Mouse (Mus musculus): Measurements from ENCODE around the gene Praf2. TPM values are rescaled to one million over a fixed set of nuclear protein-coding genes. Genes with fewer than 3 reads are reported as not detected.

Gene Praf2
- total and polyA plus RNA-seq, 3 experiments: 25.7 to 49.1 (median 40.6) TPM

DNA sequence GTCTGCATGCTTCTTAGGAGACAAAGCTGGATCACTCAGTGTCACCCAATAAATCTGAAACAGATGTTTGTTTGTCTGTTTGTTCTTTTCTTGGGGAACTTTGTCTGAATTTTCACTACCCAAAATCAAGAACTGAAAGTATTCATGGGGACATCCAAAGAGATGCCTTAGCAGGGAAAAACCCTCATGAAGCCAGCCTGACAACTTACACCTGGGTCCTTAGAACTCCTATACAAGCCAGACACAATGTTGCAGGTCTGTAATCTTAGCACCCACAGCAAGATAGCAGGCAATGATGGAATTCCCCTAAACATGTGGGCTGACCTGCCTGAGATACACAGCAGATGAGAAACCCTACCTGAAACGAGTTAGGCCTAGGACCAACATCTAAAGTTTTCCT lies 16.7 kb downstream of the Praf2 start (continued):
- TF ChIP-seq GABPA (IDR thresholded peaks at IDR 0.05; ENCODE audit: insufficient replicate concordance, low read depth, low read length) (no peak), HCFC1 (IDR thresholded peaks at IDR 0.05; ENCODE audit: low read depth, low read length) (no peak), SMC3 (IDR thresholded peaks at IDR 0.05; ENCODE audit: low read depth, low read length) (no peak)

DNA sequence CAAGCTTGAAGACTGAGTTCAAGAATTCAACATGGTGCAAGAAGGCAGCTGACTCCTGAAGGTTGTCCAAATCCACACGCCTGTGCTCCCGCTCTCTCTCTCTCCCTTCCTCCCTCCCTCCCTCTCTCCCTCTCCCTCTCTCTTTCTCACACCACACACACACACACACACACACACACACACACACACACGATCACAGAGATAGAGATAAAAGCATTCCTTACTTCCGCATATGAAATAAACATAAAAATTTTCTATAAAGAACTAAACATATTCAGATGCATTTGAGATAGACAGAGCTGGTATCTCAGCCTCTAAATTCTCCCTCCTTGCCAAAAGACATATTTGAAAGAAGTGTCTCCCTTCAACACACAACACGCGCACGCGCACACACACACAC lies 17.2 kb downstream of the Praf2 start:
- Histone ChIP-seq H3K9ac (ENCODE audit: insufficient read depth, low read depth) (no peak overlapping the region; the same call in 1 of the 2 replicates), H3K36me3 (replicated peaks in 1 of 2; ENCODE audit: control insufficient read depth in 1 of 2, insufficient read depth in 1 of 2, low read length in 1 of 2) (no peaks in the 10 kb centered on the region), H3K4me1 (ENCODE audit: control insufficient read depth in 1 of 2, insufficient read depth in 2 of 2) (peaks cover 5 to 38% of the 10 kb centered on the region in 2 experiments; a peak in 3 of 4 replicates), H3K4me3 (replicated peaks in 1 of 3; ENCODE audit: low read depth in 2 of 3, low read length in 2 of 3, poor library complexity in 1 of 3) (no peak overlapping the region), H3K9me3 (replicated peaks; ENCODE audit: low read length) (no peaks in the 10 kb centered on the region), H3K27me3 (replicated peaks) (no peaks in the 10 kb centered on the region), H3K79me2 (replicated peaks; ENCODE audit: control insufficient read depth, extremely low read depth, insufficient read depth, poor library complexity, severe bottlenecking) (no peaks in the 10 kb centered on the region), H3K27ac (ENCODE audit: insufficient read depth, low read depth) (peak overlapping the region; percentile 87), H3K4me2 (ENCODE audit: insufficient read depth, low read depth, poor library complexity, severe bottlenecking) (peak overlapping the region; percentile 36)
- dilution Hi-C loops (cut with MboI; ENCODE audit: extremely low pct_ligation_motif_present, extremely low pct_unique_long_range_greater_than_20kb, low sequenced_read_pairs): no loop called here
- in situ Hi-C loops (cut with MboI; ENCODE audit: low pct_ligation_motif_present, low pct_unique_long_range_greater_than_20kb, low sequenced_read_pairs): no loop called here
- no peak for DNase-seq (ENCODE audit: extremely low read depth)
- TF ChIP-seq POLR2AphosphoS2 (IDR thresholded peaks at IDR 0.05; ENCODE audit: low read depth, low read length) (no peak), SMC3 (IDR thresholded peaks at IDR 0.05; ENCODE audit: low read depth, low read length) (no peak), MEF2A (IDR thresholded peaks at IDR 0.05; ENCODE audit: borderline replicate concordance, low read depth, low read length) (no peak), MXI1 (IDR thresholded peaks at IDR 0.05; ENCODE audit: low read depth, low read length) (no peak), KAT2A (IDR thresholded peaks at IDR 0.05; ENCODE audit: insufficient replicate concordance, low read length) (no peak), MYC (IDR thresholded peaks at IDR 0.05; ENCODE audit: low read depth, low read length) (no peak)

DNA sequence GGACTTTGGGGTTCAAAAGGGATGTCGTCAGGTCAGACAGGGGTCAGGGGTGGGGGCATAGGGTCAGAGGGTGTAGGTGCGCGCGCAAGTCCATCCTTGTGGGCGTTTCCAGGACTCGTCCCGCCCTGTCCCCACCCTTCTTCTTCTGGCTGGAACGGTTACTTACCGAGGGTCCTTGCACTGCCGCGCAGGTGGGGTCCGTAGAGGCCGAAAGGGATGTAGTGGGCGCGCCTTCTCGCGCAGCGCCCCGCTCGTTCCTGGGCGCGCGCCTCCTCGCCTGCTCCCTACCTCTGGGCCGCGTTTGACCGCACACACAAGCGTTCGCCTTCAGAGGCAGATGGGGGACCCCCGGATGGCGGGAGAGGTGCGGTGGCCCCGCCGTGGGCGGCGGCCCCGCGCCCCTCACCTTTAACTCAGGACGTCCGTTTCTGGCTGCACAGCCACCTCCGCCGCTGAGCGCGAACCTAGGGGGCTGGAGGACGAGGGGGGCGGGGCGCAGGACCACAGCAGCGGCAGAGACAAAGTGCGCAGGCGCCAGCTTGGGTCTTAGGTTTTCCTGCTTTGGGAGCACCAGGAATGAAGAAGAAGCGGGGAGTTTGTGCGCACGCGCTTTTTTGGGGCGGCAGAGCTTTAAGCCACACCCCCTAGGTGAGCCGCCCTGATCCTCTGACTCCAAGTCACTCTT lies 22.3 kb downstream of the Praf2 start, which contains the start of gene Ccdc120:
Gene Ccdc120 (minus strand): TSS at position 474 of the 685 bp plus-strand sequence.
- Histone ChIP-seq H3K79me2 (replicated peaks; ENCODE audit: control insufficient read depth, extremely low read depth, insufficient read depth, poor library complexity, severe bottlenecking) (no peaks in the 10 kb centered on the region), H3K9ac (ENCODE audit: insufficient read depth, low read depth) (peak within 1 kb of the TSS; percentile 67; the same call in 1 of the 2 replicates), H3K27me3 (replicated peaks) (no peaks in the 10 kb centered on the region), H3K4me3 (replicated peaks in 1 of 3; ENCODE audit: low read depth in 2 of 3, low read length in 2 of 3, poor library complexity in 1 of 3) (peak within 1 kb of the TSS; percentile 49 to 88 (median 64)), H3K27ac (ENCODE audit: insufficient read depth, low read depth) (no peak within 1 kb of the TSS), H3K36me3 (replicated peaks in 1 of 2; ENCODE audit: control insufficient read depth in 1 of 2, insufficient read depth in 1 of 2, low read length in 1 of 2) (no peaks in the 10 kb centered on the region), H3K9me3 (replicated peaks; ENCODE audit: low read length) (no peaks in the 10 kb centered on the region), H3K4me1 (ENCODE audit: control insufficient read depth in 1 of 2, insufficient read depth in 2 of 2) (peaks cover 2 to 19% of the 10 kb centered on the region in 2 experiments; a peak in 3 of 4 replicates), H3K4me2 (ENCODE audit: insufficient read depth, low read depth, poor library complexity, severe bottlenecking) (peak within 1 kb of the TSS; percentile 72)
- dilution Hi-C loops (cut with MboI; ENCODE audit: extremely low pct_ligation_motif_present, extremely low pct_unique_long_range_greater_than_20kb, low sequenced_read_pairs): no loop called here
- peak; percentile 45 for DNase-seq (ENCODE audit: extremely low read depth)
- in situ Hi-C loops (cut with MboI; ENCODE audit: low pct_ligation_motif_present, low pct_unique_long_range_greater_than_20kb, low sequenced_read_pairs): no loop called here
- peak; percentile 82 for TF ChIP-seq NRF1 (IDR thresholded peaks at IDR 0.05; ENCODE audit: low read depth, low read length)
- TF ChIP-seq ZMIZ1 (IDR thresholded peaks at IDR 0.05; ENCODE audit: low read depth, low read length): no peak

Data from CH12.LX (cell line).